Mouse (Mus musculus): Measurements from ENCODE around the gene Gtf2a1l.

Gtf2a1l gene

DNA sequence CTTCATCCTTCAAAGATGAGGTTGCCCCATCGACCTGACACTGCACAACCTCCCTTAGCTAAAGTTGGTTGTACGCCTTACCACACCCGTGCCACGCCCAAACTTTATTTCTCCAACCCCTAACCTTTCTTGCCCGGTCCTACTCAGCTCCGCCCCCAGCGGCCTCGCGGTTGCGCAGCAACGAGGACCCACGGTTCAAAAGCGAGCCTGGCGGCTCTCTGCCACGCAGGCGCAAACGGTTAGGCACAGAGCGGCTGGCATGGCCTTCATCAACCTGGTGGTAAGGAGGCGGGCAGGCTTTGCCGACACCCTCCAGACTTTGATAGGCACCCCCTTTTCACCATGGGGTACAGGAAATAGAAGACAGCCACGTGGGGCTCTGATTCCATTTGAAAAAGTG is at the start of gene Gtf2a1l:
TSS of gene Gtf2a1l (plus strand) at position 209 of the 400 bp plus-strand sequence.
- DNase-seq (ENCODE audit: extremely low spot score), result peak; percentile 35

GRCm38 (mm10) chr17:88620935-88621334 is 47.5 kb upstream of the Gtf2a1l start:
- no peak for DNase-seq (ENCODE audit: extremely low spot score)

- DNase-seq (ENCODE audit: extremely low spot score), result no peak
Measured at GRCm38 (mm10) chr17:88621374-88621773, 47.1 kb upstream of the Gtf2a1l start.

DNA sequence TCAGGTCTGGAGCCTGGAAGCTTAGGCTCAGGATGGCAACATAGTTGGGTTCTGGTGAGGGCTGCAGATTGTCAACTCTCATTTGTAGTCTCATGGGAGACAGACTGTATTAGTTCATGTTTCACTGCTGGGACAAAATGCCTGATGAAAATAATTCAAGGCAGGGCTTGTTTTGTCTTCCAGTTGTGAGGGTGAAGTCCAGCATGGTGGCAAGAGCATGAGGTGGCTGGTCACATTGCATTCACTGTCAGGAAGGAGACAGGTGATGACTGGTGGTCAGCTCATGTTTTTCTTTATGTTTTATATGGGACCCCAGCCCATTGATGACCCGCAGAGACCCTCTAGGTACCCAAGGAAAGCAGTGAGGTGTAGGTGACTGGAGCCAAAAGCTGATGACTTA is 45.7 kb upstream of the Gtf2a1l start:
- DNase-seq (ENCODE audit: extremely low spot score), result no peak

DNA sequence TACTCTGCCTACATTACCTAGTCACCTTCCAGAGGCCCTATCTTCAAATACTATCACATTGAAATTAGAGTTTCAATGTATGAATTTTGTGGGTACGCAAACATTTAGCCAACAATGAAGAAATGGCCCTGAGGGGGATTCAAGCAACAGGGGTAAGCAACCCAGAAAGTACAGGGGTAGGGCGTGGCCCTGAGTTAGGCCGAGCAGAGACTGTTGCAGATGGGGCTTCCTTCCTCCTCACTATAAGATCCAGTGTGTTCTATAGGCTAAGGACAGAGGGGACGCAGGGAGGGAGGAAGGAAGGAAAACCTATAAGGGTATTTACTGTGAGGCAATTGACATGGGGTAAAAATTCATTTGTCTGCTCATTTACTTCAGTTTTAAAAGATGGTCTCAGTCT is 44.1 kb upstream of the Gtf2a1l start:
- no peak for DNase-seq (ENCODE audit: extremely low spot score)

DNA sequence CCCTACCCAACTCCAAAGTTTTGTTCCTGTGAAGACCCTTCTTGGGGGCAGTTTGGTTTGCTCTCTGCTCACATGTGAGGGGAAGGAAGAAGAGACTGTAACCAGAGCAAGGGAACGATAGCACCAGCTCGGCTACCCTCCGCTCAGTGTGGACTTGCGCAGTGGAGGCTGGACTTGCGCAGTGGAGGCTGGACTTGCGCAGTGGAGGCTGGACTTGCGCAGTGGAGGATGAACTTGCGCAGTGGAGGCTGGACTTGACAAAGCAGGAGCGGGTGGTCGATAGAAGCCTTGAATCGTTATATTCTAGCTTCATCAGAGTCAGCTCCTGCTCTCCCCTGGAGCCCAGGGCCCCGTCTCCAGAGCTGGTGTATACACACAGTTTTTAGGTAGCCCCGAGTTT is 43.1 kb upstream of the Gtf2a1l start:
- DNase-seq (ENCODE audit: extremely low spot score), result no peak

- DNase-seq (ENCODE audit: extremely low spot score), result no peak
Measured at GRCm38 (mm10) chr17:88625931-88626330, 42.5 kb upstream of the Gtf2a1l start.

DNA sequence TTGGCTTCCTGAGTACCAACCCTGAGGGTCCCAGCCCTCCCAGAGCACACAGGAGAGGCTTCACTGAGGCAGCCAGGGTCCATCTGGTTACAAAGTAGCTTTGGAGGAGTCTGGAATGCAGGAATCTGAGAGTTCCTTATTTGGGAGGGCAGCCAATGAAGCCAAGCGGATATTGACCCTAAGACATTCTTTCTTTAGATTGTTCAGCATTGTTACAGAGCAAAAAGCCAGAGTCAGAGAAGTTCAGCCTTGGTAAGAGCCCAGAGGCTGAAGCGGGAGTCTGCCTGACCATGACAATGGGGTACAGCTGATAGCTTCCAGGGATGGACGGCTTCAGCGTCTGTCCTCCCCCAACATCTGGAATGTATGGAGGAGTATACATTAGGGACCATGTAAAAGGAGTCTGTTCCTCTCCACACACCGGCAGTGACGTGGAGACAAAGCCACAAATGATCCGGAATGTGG is 42.1 kb upstream of the Gtf2a1l start:
- DNase-seq (ENCODE audit: extremely low spot score), result peak; percentile 35

DNA sequence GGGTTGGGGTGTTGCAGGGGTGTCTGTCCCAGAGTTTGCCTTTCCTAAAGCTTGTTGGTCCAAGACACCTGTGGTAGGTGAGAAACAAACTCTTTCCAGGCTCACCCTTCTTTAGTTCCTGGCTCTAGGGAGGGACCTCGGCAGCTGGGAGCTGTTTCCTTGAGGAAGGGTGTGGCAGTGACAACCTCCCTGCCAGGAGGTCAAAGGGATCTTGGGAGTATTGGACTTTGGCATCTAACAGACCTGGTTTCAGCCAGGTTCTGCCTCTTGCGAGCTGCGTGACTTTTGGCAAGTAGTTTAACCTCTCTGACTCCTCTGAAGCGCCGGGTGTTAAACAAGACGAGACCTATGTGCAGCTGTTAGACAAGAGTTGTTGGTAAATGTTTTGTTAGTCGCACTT is 41.3 kb upstream of the Gtf2a1l start:
- no peak for DNase-seq (ENCODE audit: extremely low spot score)

DNA sequence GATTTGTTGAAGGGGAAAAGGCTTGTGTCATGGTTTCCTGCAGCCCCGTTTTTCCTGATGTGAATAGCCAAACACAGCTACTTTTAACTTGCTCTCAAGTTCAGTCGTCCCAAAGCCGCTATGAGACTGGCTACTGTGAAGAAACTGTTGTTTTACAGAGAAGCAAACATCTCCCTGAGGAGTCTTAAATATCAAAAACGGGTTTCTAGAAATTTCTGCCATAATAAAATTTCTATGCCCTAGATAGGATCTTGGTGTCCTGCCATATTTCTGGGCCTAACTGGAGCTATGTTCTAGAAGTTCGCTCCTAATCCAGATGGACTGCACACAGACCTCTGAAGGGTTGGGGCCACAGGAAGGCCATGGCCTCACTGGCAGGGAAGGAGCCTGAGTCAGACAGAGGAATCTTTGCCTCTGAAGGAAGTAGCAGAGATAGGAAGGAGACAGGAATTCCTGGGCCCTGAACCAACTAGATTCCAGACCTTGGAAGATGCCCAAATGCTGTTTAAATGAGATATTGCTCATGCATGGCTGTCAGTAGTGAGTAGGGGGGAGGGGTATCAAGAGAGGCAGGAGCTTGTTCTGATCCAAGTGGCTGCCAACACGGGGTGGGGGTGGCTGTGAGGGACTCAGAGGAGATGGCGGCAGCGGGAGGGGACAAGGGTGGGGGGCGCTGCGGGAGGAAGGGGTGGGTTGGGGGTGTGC is 39.6 kb upstream of the Gtf2a1l start:
- no peak for DNase-seq (ENCODE audit: extremely low spot score)

- DNase-seq (ENCODE audit: extremely low spot score), result no peak
Measured at GRCm38 (mm10) chr17:88629381-88629759, 39.1 kb upstream of the Gtf2a1l start.

GRCm38 (mm10) chr17:88629931-88630553 is 38.4 kb upstream of the Gtf2a1l start:
- DNase-seq (ENCODE audit: extremely low spot score), result peak; percentile 47

DNA sequence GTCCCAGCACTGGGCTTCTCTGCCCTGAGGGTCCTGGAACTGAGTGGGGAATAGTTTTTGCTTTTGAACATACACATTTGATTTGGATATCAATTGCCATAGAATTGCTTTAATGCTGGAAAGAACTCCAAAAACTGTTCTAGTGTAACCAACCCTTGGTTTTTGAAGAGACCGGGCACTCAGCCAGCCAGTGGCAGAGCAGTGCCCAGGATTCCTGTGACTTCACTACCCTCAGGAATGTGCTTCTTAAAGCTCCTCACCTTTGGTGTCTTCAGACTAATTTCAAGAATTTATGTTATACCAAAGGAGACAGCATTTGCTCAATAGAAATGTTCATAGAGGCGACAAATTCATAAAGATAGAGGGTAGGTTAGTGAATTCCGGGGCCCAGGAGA is 37.9 kb upstream of the Gtf2a1l start:
- no peak for DNase-seq (ENCODE audit: extremely low spot score)

- DNase-seq (ENCODE audit: extremely low spot score), result no peak
Measured at GRCm38 (mm10) chr17:88632631-88633030, 35.8 kb upstream of the Gtf2a1l start.

- no peak for DNase-seq (ENCODE audit: extremely low spot score)
Measured at GRCm38 (mm10) chr17:88636076-88636475, 32.4 kb upstream of the Gtf2a1l start.

GRCm38 (mm10) chr17:88636587-88636986 is 31.9 kb upstream of the Gtf2a1l start:
- peak; percentile 56 for DNase-seq (ENCODE audit: extremely low spot score)

DNA sequence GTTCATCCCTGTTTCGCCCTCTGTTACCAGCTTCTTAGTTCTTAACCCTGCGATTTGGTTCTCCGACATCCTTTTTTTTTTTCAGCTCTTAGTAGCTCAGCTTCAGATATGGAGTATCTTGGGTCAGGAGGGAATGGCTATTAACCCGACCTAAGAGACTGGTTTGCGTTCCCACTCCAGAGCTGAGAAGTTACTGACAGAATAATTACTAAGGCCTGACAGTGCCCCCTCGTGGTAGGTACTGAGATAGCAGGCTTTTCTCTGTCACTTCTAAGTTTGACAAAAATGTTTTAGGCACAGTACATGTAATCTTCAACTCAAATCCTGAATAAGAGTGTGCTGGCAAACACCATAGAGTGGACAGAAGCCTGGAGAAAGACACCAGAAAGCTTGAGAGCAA is 27.4 kb upstream of the Gtf2a1l start:
- peak; percentile 68 for DNase-seq (ENCODE audit: extremely low spot score)

- DNase-seq (ENCODE audit: extremely low spot score), result no peak
Measured at GRCm38 (mm10) chr17:88641836-88642235, 26.6 kb upstream of the Gtf2a1l start.

DNA sequence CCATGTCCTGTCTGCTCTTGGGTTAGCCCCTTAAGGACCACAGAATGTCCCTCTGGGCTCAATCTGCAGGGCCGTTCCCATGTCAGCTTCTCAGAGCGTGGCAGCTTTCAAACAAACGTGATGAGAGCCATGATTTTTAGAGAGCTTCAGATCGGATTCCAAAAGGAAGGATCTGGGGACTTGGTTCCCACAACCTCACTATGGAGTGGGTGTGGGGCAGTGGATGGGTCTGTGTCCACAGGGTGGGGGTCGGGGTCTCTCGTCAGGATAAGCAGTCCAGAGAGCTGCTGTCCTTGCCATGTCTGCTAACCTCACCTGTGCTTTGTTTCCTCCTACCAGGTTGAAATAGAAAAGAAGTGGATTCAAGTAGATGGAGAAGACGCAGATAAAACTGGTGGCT is 23.6 kb upstream of the Gtf2a1l start:
- DNase-seq (ENCODE audit: extremely low spot score), result no peak

GRCm38 (mm10) chr17:88645299-88645698 is 23.2 kb upstream of the Gtf2a1l start:
- DNase-seq (ENCODE audit: extremely low spot score), result no peak

DNA sequence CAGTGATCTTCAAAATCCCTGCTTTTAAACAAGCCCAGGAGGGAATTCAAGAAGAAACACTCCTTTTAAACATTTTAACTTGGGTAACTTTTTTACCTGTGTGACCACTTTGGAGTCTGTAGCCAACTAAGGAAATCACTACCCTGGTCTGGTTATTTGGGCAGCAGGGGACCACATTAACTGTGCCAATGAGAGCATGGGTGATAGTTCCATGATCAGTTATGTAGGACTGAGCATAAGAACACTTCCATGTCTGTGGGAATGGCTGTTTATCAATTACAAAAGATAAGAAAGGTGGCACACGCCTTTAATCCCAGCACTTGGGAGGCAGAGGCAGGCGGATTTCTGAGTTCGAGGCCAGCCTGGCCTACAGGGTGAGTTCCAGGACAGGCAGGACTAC is 21.3 kb upstream of the Gtf2a1l start:
- DNase-seq (ENCODE audit: extremely low spot score), result no peak

DNA sequence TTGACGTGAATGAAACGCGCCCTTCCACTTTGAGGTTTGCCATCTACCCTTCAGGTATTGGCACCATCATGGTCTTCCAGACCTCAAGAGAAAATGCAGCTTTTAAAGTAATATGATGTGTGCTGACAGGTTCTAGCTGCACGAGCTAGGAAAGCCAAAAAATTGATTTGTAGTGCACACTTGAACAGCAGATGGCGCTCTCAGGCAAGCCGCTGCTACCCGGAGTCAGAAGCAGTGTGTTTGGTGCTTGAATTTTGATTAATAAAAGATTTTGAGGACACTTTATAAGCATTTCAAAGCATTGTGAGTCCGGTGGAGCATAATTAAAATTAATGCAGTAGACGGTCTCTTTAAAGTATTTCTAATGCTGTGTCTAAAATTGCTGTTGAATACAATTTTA is 16.4 kb upstream of the Gtf2a1l start:
- peak; percentile 66 for DNase-seq (ENCODE audit: extremely low spot score)

DNA sequence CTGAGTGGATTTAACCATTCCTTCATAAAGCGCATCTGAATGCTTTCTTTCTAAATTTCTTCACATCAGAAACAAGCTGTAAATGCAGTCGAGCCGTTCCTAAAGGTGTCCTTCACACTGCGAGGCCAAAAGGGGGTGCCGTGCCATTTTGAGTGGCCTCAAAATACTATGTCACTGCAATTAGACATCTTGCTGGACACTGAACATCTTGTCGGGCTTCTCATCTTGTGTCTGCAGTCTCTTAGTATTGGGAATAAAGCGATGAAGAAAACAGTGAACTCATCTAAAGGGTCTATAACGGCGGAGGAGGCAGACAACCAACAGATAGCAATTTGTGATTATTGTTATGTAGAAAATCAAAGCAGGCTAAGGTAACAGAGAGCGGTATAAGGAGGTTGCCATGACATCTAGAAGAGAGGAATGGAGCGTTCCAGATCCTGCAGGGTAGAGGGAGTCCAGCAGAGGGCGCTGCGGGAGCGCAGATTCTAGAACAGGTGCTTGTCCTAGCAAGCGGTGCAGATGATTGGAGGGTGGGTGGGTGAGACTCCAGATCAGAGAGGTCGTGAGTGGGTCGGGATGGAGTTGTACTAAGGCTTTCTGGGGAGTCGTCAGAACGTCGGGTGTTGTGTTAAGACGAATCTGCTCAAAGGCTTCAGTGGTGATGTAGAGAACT is 15.6 kb upstream of the Gtf2a1l start:
- DNase-seq (ENCODE audit: extremely low spot score), result peak; percentile 82
